Mouse (Mus musculus): ENCODE measurements around the gene Slc35b1. TPM values are rescaled to one million over a fixed set of nuclear protein-coding genes. Genes with fewer than 3 reads are reported as not detected.

Gene Slc35b1
- polyA plus RNA-seq, 1 experiment from 2014 or later = 158 TPM

DNA sequence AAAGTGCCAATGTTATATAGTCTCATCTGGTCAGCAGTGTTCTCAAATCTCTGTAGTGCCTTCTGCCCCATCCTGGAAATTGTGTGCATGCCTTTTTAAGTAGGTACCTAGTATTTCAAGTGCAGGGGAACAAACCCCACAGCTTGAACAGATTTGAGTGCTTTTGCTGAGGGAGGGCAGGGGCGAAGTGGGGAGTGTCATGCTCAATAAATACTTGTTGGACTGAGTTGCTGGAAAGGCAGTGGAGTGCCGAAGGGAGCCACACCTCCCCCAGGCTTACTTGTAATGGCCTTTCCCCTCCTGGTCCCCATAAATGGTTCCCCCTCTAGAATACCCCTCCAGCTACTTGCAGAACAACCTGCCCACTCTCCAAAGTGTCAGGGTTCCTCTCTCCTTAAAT lies 40.3 kb upstream of the Slc35b1 start:
- no peak overlapping the region for H3K4me2 ChIP-seq (ENCODE audit: low read length)
- H3K9ac ChIP-seq (replicated peaks; ENCODE audit: low read length) = no peak overlapping the region
- H3K4me1 ChIP-seq (ENCODE audit: control insufficient read depth, insufficient read depth, low read length) = 0 out of 2 replicates have a peak, but pooled peaks cover 2% of the 10 kb centered on the region
- DNase-seq = no peak
- no peaks in the 10 kb centered on the region for H3K9me3 ChIP-seq (ENCODE audit: control insufficient read depth, low read length)
- H3K36me3 ChIP-seq (ENCODE audit: control insufficient read depth, insufficient read depth, low read length) = no peaks in the 10 kb centered on the region
- no peak overlapping the region for H3K4me3 ChIP-seq (replicated peaks; ENCODE audit: low read depth, low read length)
- no peak overlapping the region for H3K27ac ChIP-seq (replicated peaks; ENCODE audit: low read depth, low read length)
- 73% methylated on average over 2 of the region's 2 CpGs for WGBS
- no peak for ATAC-seq (ENCODE audit: low FRiP score, low TSS enrichment)
- H3K27me3 ChIP-seq (ENCODE audit: control insufficient read depth, insufficient read depth, low read length) = no peaks in the 10 kb centered on the region

DNA sequence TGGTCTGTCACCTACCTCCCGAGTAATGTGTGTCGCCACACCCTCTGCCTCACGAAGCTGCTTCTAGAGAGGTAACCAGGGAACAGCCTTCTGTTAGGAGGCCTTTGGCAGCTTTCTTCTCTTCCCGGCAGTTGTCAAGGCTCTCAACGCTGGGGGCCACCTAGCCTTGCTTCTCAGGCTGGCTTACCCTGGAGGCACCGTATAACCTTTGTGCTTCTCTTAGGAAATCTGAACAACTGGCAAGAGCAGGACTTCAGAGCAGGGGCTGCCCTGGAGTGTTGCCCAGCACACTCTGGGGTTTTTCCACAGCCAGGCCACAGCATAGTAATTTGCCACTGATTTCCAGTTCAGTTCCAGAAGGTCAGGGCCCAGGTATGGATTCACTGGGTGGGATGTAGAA lies 34.2 kb upstream of the Slc35b1 start:
- no peaks in the 10 kb centered on the region for H3K27me3 ChIP-seq (ENCODE audit: control insufficient read depth, insufficient read depth, low read length)
- H3K36me3 ChIP-seq (ENCODE audit: control insufficient read depth, insufficient read depth, low read length) = no peaks in the 10 kb centered on the region
- no peak overlapping the region for H3K4me3 ChIP-seq (replicated peaks; ENCODE audit: low read depth, low read length)
- no peak overlapping the region for H3K4me2 ChIP-seq (ENCODE audit: low read length)
- H3K27ac ChIP-seq (replicated peaks; ENCODE audit: low read depth, low read length) = no peak overlapping the region
- H3K9ac ChIP-seq (replicated peaks; ENCODE audit: low read length) = no peak overlapping the region
- H3K9me3 ChIP-seq (ENCODE audit: control insufficient read depth, low read length) = no peaks in the 10 kb centered on the region
- 74% methylated on average over 6 of the region's 6 CpGs for WGBS
- ATAC-seq (ENCODE audit: low FRiP score, low TSS enrichment) (no peak), DNase-seq (no peak)
- H3K4me1 ChIP-seq (ENCODE audit: control insufficient read depth, insufficient read depth, low read length) = no peaks in the 10 kb centered on the region

GRCm38 (mm10) chr11:95350960-95351359 lies 33.5 kb upstream of the Slc35b1 start:
- H3K27me3 ChIP-seq (ENCODE audit: control insufficient read depth, insufficient read depth, low read length) = no peaks in the 10 kb centered on the region
- H3K4me3 ChIP-seq (replicated peaks; ENCODE audit: low read depth, low read length) = no peak overlapping the region
- ATAC-seq (ENCODE audit: low FRiP score, low TSS enrichment) = no peak
- H3K9me3 ChIP-seq (ENCODE audit: control insufficient read depth, low read length) = no peaks in the 10 kb centered on the region
- 91% methylated on average over 3 of the region's 3 CpGs for WGBS
- no peak for DNase-seq
- no peak overlapping the region for H3K27ac ChIP-seq (replicated peaks; ENCODE audit: low read depth, low read length)
- no peak overlapping the region for H3K9ac ChIP-seq (replicated peaks; ENCODE audit: low read length)
- no peak overlapping the region for H3K4me2 ChIP-seq (ENCODE audit: low read length)
- H3K36me3 ChIP-seq (ENCODE audit: control insufficient read depth, insufficient read depth, low read length) = no peaks in the 10 kb centered on the region
- H3K4me1 ChIP-seq (ENCODE audit: control insufficient read depth, insufficient read depth, low read length) = no peaks in the 10 kb centered on the region

- Histone ChIP-seq H3K4me2 (ENCODE audit: low read length) (no peak overlapping the region), H3K36me3 (ENCODE audit: control insufficient read depth, insufficient read depth, low read length) (no peaks in the 10 kb centered on the region), H3K4me1 (ENCODE audit: control insufficient read depth, insufficient read depth, low read length) (no peaks in the 10 kb centered on the region), H3K4me3 (replicated peaks; ENCODE audit: low read depth, low read length) (no peak overlapping the region), H3K27ac (replicated peaks; ENCODE audit: low read depth, low read length) (no peak overlapping the region), H3K27me3 (ENCODE audit: control insufficient read depth, insufficient read depth, low read length) (no peaks in the 10 kb centered on the region), H3K9me3 (ENCODE audit: control insufficient read depth, low read length) (no peaks in the 10 kb centered on the region), H3K9ac (replicated peaks; ENCODE audit: low read length) (no peak overlapping the region)
- 87% methylated on average over 2 of the region's 2 CpGs for WGBS
- no peak for DNase-seq
- ATAC-seq (ENCODE audit: low FRiP score, low TSS enrichment) = no peak
Measured at GRCm38 (mm10) chr11:95352686-95353085, 31.8 kb upstream of the Slc35b1 start.

DNA sequence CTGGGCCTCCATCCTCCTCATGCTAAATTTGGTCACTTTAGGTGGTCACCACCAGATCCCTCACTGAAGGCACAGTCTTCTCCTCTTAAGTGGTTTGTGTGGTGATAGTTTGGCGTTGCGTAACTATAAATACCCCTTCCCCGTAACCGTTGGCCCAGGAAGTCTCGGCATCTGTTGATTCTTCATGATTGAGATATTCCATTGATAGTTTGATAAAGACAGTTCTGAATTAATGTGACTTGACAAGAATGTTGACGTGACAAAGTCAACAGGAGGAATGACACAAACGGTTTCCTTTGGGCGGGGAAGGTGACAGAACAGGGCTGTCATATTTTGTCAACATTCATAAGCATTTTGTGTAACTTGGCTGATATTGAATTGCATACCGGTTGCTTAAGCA lies 31.3 kb upstream of the Slc35b1 start:
- Histone ChIP-seq H3K9me3 (ENCODE audit: control insufficient read depth, low read length) (no peaks in the 10 kb centered on the region), H3K27me3 (ENCODE audit: control insufficient read depth, insufficient read depth, low read length) (no peaks in the 10 kb centered on the region), H3K27ac (replicated peaks; ENCODE audit: low read depth, low read length) (no peak overlapping the region), H3K36me3 (ENCODE audit: control insufficient read depth, insufficient read depth, low read length) (no peaks in the 10 kb centered on the region), H3K9ac (replicated peaks; ENCODE audit: low read length) (no peak overlapping the region), H3K4me3 (replicated peaks; ENCODE audit: low read depth, low read length) (no peak overlapping the region), H3K4me2 (ENCODE audit: low read length) (no peak overlapping the region), H3K4me1 (ENCODE audit: control insufficient read depth, insufficient read depth, low read length) (no peaks in the 10 kb centered on the region)
- DNase-seq (no peak), ATAC-seq (ENCODE audit: low FRiP score, low TSS enrichment) (no peak)
- 93% methylated on average over 9 of the region's 9 CpGs for WGBS

DNA sequence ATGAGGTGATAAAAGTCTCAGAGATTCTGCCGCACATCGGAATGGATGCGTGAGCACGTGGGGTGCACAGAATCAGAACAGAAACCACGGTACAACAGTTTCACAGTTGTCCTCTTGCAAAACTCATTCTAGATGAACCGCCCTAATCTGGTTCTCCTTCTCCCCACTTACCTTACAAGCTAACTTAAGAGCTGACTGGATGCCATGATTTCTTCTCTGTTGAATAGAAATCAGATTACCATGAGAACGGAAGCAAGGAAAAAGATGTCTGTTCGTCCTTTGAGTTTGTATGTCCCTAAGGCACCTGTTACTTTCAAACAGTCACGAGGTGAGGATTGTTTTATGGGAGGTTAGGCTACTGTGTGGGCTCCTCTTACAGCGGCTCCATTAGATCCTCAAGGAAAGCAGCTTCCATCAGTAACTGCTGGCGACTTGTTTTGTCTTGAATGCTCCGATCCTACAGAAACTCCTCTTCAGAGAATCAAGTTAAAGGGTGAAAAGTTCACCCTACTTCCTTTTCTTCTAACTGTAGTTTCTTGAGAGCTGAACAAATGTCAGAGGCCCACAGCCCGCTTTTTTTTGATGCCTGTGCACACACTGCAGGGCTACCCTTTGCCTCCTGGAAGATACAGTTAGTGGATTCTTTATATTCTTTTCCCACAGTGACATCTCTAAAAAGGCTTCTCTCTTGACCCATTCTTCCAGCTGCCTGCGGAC lies 30.1 kb upstream of the Slc35b1 start:
- Histone ChIP-seq H3K9me3 (ENCODE audit: control insufficient read depth, low read length) (no peaks in the 10 kb centered on the region), H3K27ac (replicated peaks; ENCODE audit: low read depth, low read length) (no peak overlapping the region), H3K4me1 (ENCODE audit: control insufficient read depth, insufficient read depth, low read length) (no peaks in the 10 kb centered on the region), H3K27me3 (ENCODE audit: control insufficient read depth, insufficient read depth, low read length) (no peaks in the 10 kb centered on the region), H3K4me3 (replicated peaks; ENCODE audit: low read depth, low read length) (no peak overlapping the region), H3K36me3 (ENCODE audit: control insufficient read depth, insufficient read depth, low read length) (no peaks in the 10 kb centered on the region), H3K4me2 (ENCODE audit: low read length) (no peak overlapping the region), H3K9ac (replicated peaks; ENCODE audit: low read length) (no peak overlapping the region)
- DNase-seq (no peak), ATAC-seq (ENCODE audit: low FRiP score, low TSS enrichment) (no peak)
- 94% methylated on average over 14 of the region's 14 CpGs for WGBS

- Histone ChIP-seq H3K4me3 (replicated peaks; ENCODE audit: low read depth, low read length) (no peak overlapping the region), H3K9me3 (ENCODE audit: control insufficient read depth, low read length) (no peaks in the 10 kb centered on the region), H3K27me3 (ENCODE audit: control insufficient read depth, insufficient read depth, low read length) (no peaks in the 10 kb centered on the region), H3K4me1 (ENCODE audit: control insufficient read depth, insufficient read depth, low read length) (no peaks in the 10 kb centered on the region), H3K4me2 (ENCODE audit: low read length) (no peak overlapping the region), H3K9ac (replicated peaks; ENCODE audit: low read length) (no peak overlapping the region), H3K27ac (replicated peaks; ENCODE audit: low read depth, low read length) (no peak overlapping the region), H3K36me3 (ENCODE audit: control insufficient read depth, insufficient read depth, low read length) (no peaks in the 10 kb centered on the region)
- ATAC-seq (ENCODE audit: low FRiP score, low TSS enrichment) (no peak), DNase-seq (no peak)
- 89% methylated on average over 12 of the region's 12 CpGs for WGBS
Measured at GRCm38 (mm10) chr11:95354945-95355660, 29.4 kb upstream of the Slc35b1 start.

DNA sequence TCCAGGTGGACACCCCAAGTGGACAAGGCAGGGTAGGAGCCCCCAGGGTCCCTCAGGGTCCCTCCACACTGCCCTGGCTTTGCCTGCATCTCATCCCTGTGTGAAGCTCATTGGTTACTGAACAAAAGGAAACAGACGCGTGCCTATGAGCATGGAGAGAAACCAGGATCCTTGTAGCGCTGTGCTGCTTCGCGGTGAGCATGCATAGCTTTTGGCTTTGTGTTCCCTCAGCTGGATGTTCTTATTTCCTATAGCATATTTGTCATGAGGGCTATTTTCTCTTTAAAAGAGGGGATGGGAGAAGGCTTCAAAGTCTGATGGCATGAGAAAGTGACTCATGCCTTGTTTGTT lies 28.9 kb upstream of the Slc35b1 start:
- Histone ChIP-seq H3K4me2 (ENCODE audit: low read length) (no peak overlapping the region), H3K4me3 (replicated peaks; ENCODE audit: low read depth, low read length) (no peak overlapping the region), H3K27me3 (ENCODE audit: control insufficient read depth, insufficient read depth, low read length) (no peaks in the 10 kb centered on the region), H3K36me3 (ENCODE audit: control insufficient read depth, insufficient read depth, low read length) (no peaks in the 10 kb centered on the region), H3K27ac (replicated peaks; ENCODE audit: low read depth, low read length) (no peak overlapping the region), H3K4me1 (ENCODE audit: control insufficient read depth, insufficient read depth, low read length) (no peaks in the 10 kb centered on the region), H3K9ac (replicated peaks; ENCODE audit: low read length) (no peak overlapping the region), H3K9me3 (ENCODE audit: control insufficient read depth, low read length) (no peaks in the 10 kb centered on the region)
- 92% methylated on average over 5 of the region's 5 CpGs for WGBS
- ATAC-seq (ENCODE audit: low FRiP score, low TSS enrichment) = no peak
- no peak for DNase-seq

GRCm38 (mm10) chr11:95356039-95356438 lies 28.5 kb upstream of the Slc35b1 start:
- Histone ChIP-seq H3K4me3 (replicated peaks; ENCODE audit: low read depth, low read length) (no peak overlapping the region), H3K36me3 (ENCODE audit: control insufficient read depth, insufficient read depth, low read length) (no peaks in the 10 kb centered on the region), H3K9ac (replicated peaks; ENCODE audit: low read length) (no peak overlapping the region), H3K4me1 (ENCODE audit: control insufficient read depth, insufficient read depth, low read length) (no peaks in the 10 kb centered on the region), H3K27ac (replicated peaks; ENCODE audit: low read depth, low read length) (no peak overlapping the region), H3K27me3 (ENCODE audit: control insufficient read depth, insufficient read depth, low read length) (no peaks in the 10 kb centered on the region), H3K9me3 (ENCODE audit: control insufficient read depth, low read length) (no peaks in the 10 kb centered on the region), H3K4me2 (ENCODE audit: low read length) (no peak overlapping the region)
- WGBS = 86% methylated on average over 7 of the region's 7 CpGs
- DNase-seq = no peak
- ATAC-seq (ENCODE audit: low FRiP score, low TSS enrichment) = no peak

Data from midbrain, embryonic 14.5 days (tissue).